Mouse (Mus musculus) neural tube, embryonic 11.5 days (tissue): ENCODE data around the gene Susd3. TPM values are rescaled to one million over a fixed set of nuclear protein-coding genes. Genes with fewer than 3 reads are reported as not detected.

Experiments used
- ATAC-seq: fragments of 200-750 bp; cut with Nextera tagmentation; 2 replicates; pipeline ENCODE4 v1.8.0; 2017; ENCODE audit warnings: moderate number of reproducible peaks, mild to moderate bottlenecking, moderate TSS enrichment, moderate library complexity; ENCODE audit not compliant: insufficient read depth, low FRiP score, low TSS enrichment
- DNase-seq: peaks from one replicate; pipeline ENCODE4 v3.0.0-alpha.2; 2015; ENCODE audit warnings: low spot score
- H3K27ac ChIP-seq: fragments of 300-500 bp; sonication (generic); 2 replicates; pipeline ENCODE4 v1.5.1; 2014; ENCODE audit warnings: low read depth, mild to moderate bottlenecking, low read length
- H3K27me3 ChIP-seq: fragments of 300-500 bp; sonication (generic); 2 replicates; pipeline ENCODE4 v1.6.1; 2014; ENCODE audit warnings: mild to moderate bottlenecking, low read length, mixed read lengths; ENCODE audit not compliant: control insufficient read depth, insufficient read depth
- H3K36me3 ChIP-seq: fragments of 300-500 bp; sonication (generic); 2 replicates; pipeline ENCODE4 v1.6.1; 2014; ENCODE audit warnings: mild to moderate bottlenecking, low read length, moderate library complexity, mixed read lengths; ENCODE audit not compliant: control insufficient read depth, insufficient read depth
- H3K4me1 ChIP-seq: fragments of 300-500 bp; sonication (generic); 2 replicates; pipeline ENCODE4 v1.6.1; 2014; ENCODE audit warnings: low read length, mixed read lengths; ENCODE audit not compliant: control insufficient read depth, insufficient read depth
- H3K4me2 ChIP-seq: fragments of 300-500 bp; sonication (generic); 2 replicates; pipeline ENCODE4 v1.6.1; 2014; ENCODE audit warnings: low read depth, mild to moderate bottlenecking, moderate library complexity
- H3K4me3 ChIP-seq: fragments of 300-500 bp; sonication (generic); 2 replicates; pipeline ENCODE4 v1.5.1; 2014; ENCODE audit warnings: low read depth, low read length
- H3K9ac ChIP-seq: fragments of 300-500 bp; sonication (generic); 2 replicates; pipeline ENCODE4 v1.6.1; 2014; ENCODE audit warnings: mild to moderate bottlenecking, low read length
- H3K9me3 ChIP-seq: fragments of 300-500 bp; sonication (generic); 2 replicates; pipeline ENCODE4 v1.6.1; 2016; ENCODE audit warnings: low read length; ENCODE audit not compliant: control insufficient read depth
- WGBS: fragments of 180-500 bp; shearing (Covaris S2); extraction: QIAGEN DNeasy Blood & Tissue Kit; methylation state at CpG from one replicate; pipeline ENCODE4 v1.1.7; 2014; 5-methylcytosine and 5-hydroxymethylcytosine counted together
- polyA plus RNA-seq: library from polyadenylated mRNA; unstranded; fragments of >200 nt; fragmentation: Nextera tagmentation; extraction: Ambion mirVana; gene quantifications from 2 replicates; pipeline ENCODE4 v1.2.1, GENCODE M21; 2014

Susd3 gene
- polyA plus RNA-seq, 1 experiment from 2014 or later = 1.2 TPM

- Histone ChIP-seq H3K9ac (no peak overlapping the region), H3K9me3 (no peaks in the 10 kb centered on the region), H3K36me3 (no peaks in the 10 kb centered on the region), H3K27ac (no peak overlapping the region), H3K4me3 (no peak overlapping the region), H3K27me3 (0 out of 2 replicates have a peak, but pooled peaks cover 2% of the 10 kb centered on the region), H3K4me2 (no peak overlapping the region), H3K4me1 (no peaks in the 10 kb centered on the region)
- no peak for DNase-seq
- no peak for ATAC-seq
- WGBS = 18% methylated on average over 5 of the region's 5 CpGs
Observed at GRCm38 (mm10) chr13:49220912-49221311, 27.6 kb downstream of the Susd3 start.

GRCm38 (mm10) chr13:49219367-49219766 lies 29.1 kb downstream of the Susd3 start:
- Histone ChIP-seq H3K27ac (no peak overlapping the region), H3K4me1 (peaks cover 2% of the 10 kb centered on the region; the same call in 1 of the 2 replicates), H3K4me2 (no peak overlapping the region), H3K9me3 (no peaks in the 10 kb centered on the region), H3K27me3 (peaks cover 8% of the 10 kb centered on the region; the same call in 1 of the 2 replicates), H3K4me3 (no peak overlapping the region), H3K9ac (no peak overlapping the region), H3K36me3 (no peaks in the 10 kb centered on the region)
- WGBS = 82% methylated on average over 4 of the region's 4 CpGs
- ATAC-seq (no peak), DNase-seq (no peak)

- H3K27me3 ChIP-seq = peaks cover 8% of the 10 kb centered on the region; the same call in 1 of the 2 replicates
- no peaks in the 10 kb centered on the region for H3K36me3 ChIP-seq
- no peak overlapping the region for H3K27ac ChIP-seq
- WGBS = 55% methylated on average over 3 of the region's 3 CpGs
- H3K4me1 ChIP-seq = peaks cover 2% of the 10 kb centered on the region; the same call in 1 of the 2 replicates
- no peaks in the 10 kb centered on the region for H3K9me3 ChIP-seq
- ATAC-seq (no peak), DNase-seq (no peak)
- no peak overlapping the region for H3K9ac ChIP-seq
- H3K4me3 ChIP-seq = no peak overlapping the region
- H3K4me2 ChIP-seq = no peak overlapping the region
Observed at GRCm38 (mm10) chr13:49218651-49219050, 29.9 kb downstream of the Susd3 start.

- no peak for ATAC-seq
- WGBS = 63% methylated on average over 9 of the region's 9 CpGs
- no peaks in the 10 kb centered on the region for H3K9me3 ChIP-seq
- DNase-seq = no peak
- no peak overlapping the region for H3K4me3 ChIP-seq
- no peak overlapping the region for H3K9ac ChIP-seq
- H3K4me2 ChIP-seq = no peak overlapping the region
- H3K27me3 ChIP-seq = peaks cover 8% of the 10 kb centered on the region; the same call in 1 of the 2 replicates
- H3K27ac ChIP-seq = no peak overlapping the region
- H3K4me1 ChIP-seq = peaks cover 2% of the 10 kb centered on the region; the same call in 1 of the 2 replicates
- no peaks in the 10 kb centered on the region for H3K36me3 ChIP-seq
Observed at GRCm38 (mm10) chr13:49216808-49217561, 31.5 kb downstream of the Susd3 start.

- no peaks in the 10 kb centered on the region for H3K9me3 ChIP-seq
- no peaks in the 10 kb centered on the region for H3K36me3 ChIP-seq
- peak overlapping the region; percentile 94 for H3K4me2 ChIP-seq
- 0 out of 2 replicates have a peak overlapping the region, but pooled peaks have one; percentile 23 for H3K27ac ChIP-seq
- peak overlapping the region; percentile 71; the same call in 1 of the 2 replicates for H3K9ac ChIP-seq
- H3K4me1 ChIP-seq = peaks cover 2% of the 10 kb centered on the region; the same call in 1 of the 2 replicates
- WGBS = 3% methylated on average over 17 of the region's 17 CpGs
- peaks cover 8% of the 10 kb centered on the region; the same call in 1 of the 2 replicates for H3K27me3 ChIP-seq
- H3K4me3 ChIP-seq = peak overlapping the region; percentile 70
- peak; percentile 77 for ATAC-seq
- DNase-seq = no peak
Observed at GRCm38 (mm10) chr13:49216220-49216552, 32.3 kb downstream of the Susd3 start.

GRCm38 (mm10) chr13:49215504-49216219 lies 32.8 kb downstream of the Susd3 start, which contains the start of gene Card19:
Gene Card19, minus strand, starts transcription at chr13:49216037.
- H3K27ac ChIP-seq = 0 out of 2 replicates have a peak within 1 kb of the TSS, but pooled peaks have one; percentile 23
- under 1% methylated on average over 60 of the region's 78 CpGs for WGBS

GRCm38 (mm10) chr13:49215128-49215503 lies 33.4 kb downstream of the Susd3 start:
- 14% methylated on average over 5 of the region's 5 CpGs for WGBS
- H3K4me2 ChIP-seq = peak overlapping the region; percentile 94
- DNase-seq (no peak), ATAC-seq (no peak)
- peaks cover 8% of the 10 kb centered on the region; the same call in 1 of the 2 replicates for H3K27me3 ChIP-seq
- H3K27ac ChIP-seq = no peak overlapping the region
- H3K4me1 ChIP-seq = peaks cover 2% of the 10 kb centered on the region; the same call in 1 of the 2 replicates
- H3K9ac ChIP-seq = peak overlapping the region; percentile 71
- H3K4me3 ChIP-seq = peak overlapping the region; percentile 70
- no peaks in the 10 kb centered on the region for H3K9me3 ChIP-seq
- no peaks in the 10 kb centered on the region for H3K36me3 ChIP-seq

More at GRCm38 (mm10) chr13:49215504-49216219, 32.8 kb downstream of the Susd3 start, which contains the start of gene Card19:
- Histone ChIP-seq H3K4me3 (peak within 1 kb of the TSS; percentile 70), H3K4me2 (peak within 1 kb of the TSS; percentile 94), H3K9ac (peak within 1 kb of the TSS; percentile 71), H3K4me1 (peaks cover 2% of the 10 kb centered on the region; the same call in 1 of the 2 replicates), H3K36me3 (no peaks in the 10 kb centered on the region), H3K27me3 (peaks cover 8% of the 10 kb centered on the region; the same call in 1 of the 2 replicates), H3K9me3 (no peaks in the 10 kb centered on the region)
- DNase-seq = peak; percentile 93
- ATAC-seq = peak; percentile 88

- Histone ChIP-seq H3K4me2 (no peak overlapping the region), H3K27me3 (peaks cover 8% of the 10 kb centered on the region; the same call in 1 of the 2 replicates), H3K4me1 (peaks cover 2% of the 10 kb centered on the region; the same call in 1 of the 2 replicates), H3K9ac (no peak overlapping the region), H3K36me3 (no peaks in the 10 kb centered on the region), H3K27ac (no peak overlapping the region), H3K4me3 (no peak overlapping the region), H3K9me3 (no peaks in the 10 kb centered on the region)
- DNase-seq (no peak), ATAC-seq (no peak)
- 82% methylated on average over 3 of the region's 3 CpGs for WGBS
Observed at GRCm38 (mm10) chr13:49214454-49214853, 34.1 kb downstream of the Susd3 start.
